Mouse (Mus musculus): ENCODE data around the gene Olfr191. TPM values are rescaled to one million over a fixed set of nuclear protein-coding genes. Genes with fewer than 3 reads are reported as not detected.
"Not testable (repeated sequence)": the region's sequence is repeated elsewhere in the genome, so short reads cannot be mapped to it uniquely, and the experiment has no call there.

The Olfr191 gene
- not detected in 2 replicates for polyA plus RNA-seq (2015; fragmentation: Nextera tagmentation; extraction: Ambion mirVana)

GRCm38 (mm10) chr16:59089722-59090121 lies at the start of gene Olfr191:
TSS of gene Olfr191 (minus strand) at chr16:59089822.
- H3K9me3 ChIP-seq; H3K36me3 ChIP-seq; H3K9ac ChIP-seq (replicated peaks); ATAC-seq; H3K4me1 ChIP-seq (replicated peaks); H3K27ac ChIP-seq; H3K4me3 ChIP-seq (replicated peaks); H3K4me2 ChIP-seq (replicated peaks); H3K27me3 ChIP-seq: not testable (repeated sequence)
- 34% methylated on average over 1 of the region's 1 CpGs for WGBS

GRCm38 (mm10) chr16:59130740-59131139 lies 41.1 kb upstream of the Olfr191 start:
- Histone ChIP-seq H3K36me3 (no peaks in the 10 kb centered on the region), H3K27me3 (no peaks in the 10 kb centered on the region), H3K9ac (replicated peaks) (no peak overlapping the region), H3K4me3 (replicated peaks) (no peak overlapping the region), H3K4me2 (replicated peaks) (no peak overlapping the region), H3K9me3 (no peaks in the 10 kb centered on the region), H3K4me1 (replicated peaks) (no peaks in the 10 kb centered on the region), H3K27ac (no peak overlapping the region)
- ATAC-seq = no peak
- 97% methylated on average over 1 of the region's 1 CpGs for WGBS

- no peak within 1 kb of the TSS for H3K4me2 ChIP-seq (replicated peaks)
- H3K4me3 ChIP-seq (replicated peaks) = no peak within 1 kb of the TSS
- H3K36me3 ChIP-seq = no peaks in the 10 kb centered on the region
- H3K4me1 ChIP-seq (replicated peaks) = no peaks in the 10 kb centered on the region
- no peaks in the 10 kb centered on the region for H3K9me3 ChIP-seq
- no peak within 1 kb of the TSS for H3K27ac ChIP-seq
- ATAC-seq = no peak
- H3K27me3 ChIP-seq = no peaks in the 10 kb centered on the region
- H3K9ac ChIP-seq (replicated peaks) = no peak within 1 kb of the TSS
These were observed 31.3 kb upstream of the Olfr191 start, which contains the start of gene Olfr194 for GRCm38 (mm10) chr16:59120969-59121368. TSS of gene Olfr194 (minus strand) at chr16:59121069.

GRCm38 (mm10) chr16:59111781-59112180 lies 22.2 kb upstream of the Olfr191 start, which contains the start of gene Olfr193:
TSS of gene Olfr193 (minus strand) at chr16:59111881.
- Histone ChIP-seq H3K4me1 (replicated peaks) (no peaks in the 10 kb centered on the region), H3K27me3 (no peaks in the 10 kb centered on the region), H3K36me3 (no peaks in the 10 kb centered on the region), H3K4me3 (replicated peaks) (no peak within 1 kb of the TSS), H3K9me3 (no peaks in the 10 kb centered on the region), H3K9ac (replicated peaks) (no peak within 1 kb of the TSS), H3K4me2 (replicated peaks) (no peak within 1 kb of the TSS), H3K27ac (no peak within 1 kb of the TSS)
- WGBS = 69% methylated on average over 1 of the region's 1 CpGs
- ATAC-seq = no peak

GRCm38 (mm10) chr16:59108522-59108921 lies 18.9 kb upstream of the Olfr191 start:
- H3K4me3 ChIP-seq (replicated peaks); H3K27me3 ChIP-seq; H3K9ac ChIP-seq (replicated peaks); H3K4me2 ChIP-seq (replicated peaks); H3K36me3 ChIP-seq; H3K27ac ChIP-seq; H3K9me3 ChIP-seq; ATAC-seq; H3K4me1 ChIP-seq (replicated peaks): not testable (repeated sequence)
- WGBS = 72% methylated on average over 5 of the region's 5 CpGs

GRCm38 (mm10) chr16:59105312-59105711 lies 15.7 kb upstream of the Olfr191 start:
- H3K36me3 ChIP-seq = no peaks in the 10 kb centered on the region
- no peaks in the 10 kb centered on the region for H3K4me1 ChIP-seq (replicated peaks)
- no peak overlapping the region for H3K4me3 ChIP-seq (replicated peaks)
- H3K27me3 ChIP-seq = no peaks in the 10 kb centered on the region
- no peak overlapping the region for H3K4me2 ChIP-seq (replicated peaks)
- H3K9me3 ChIP-seq = no peaks in the 10 kb centered on the region
- no peak overlapping the region for H3K27ac ChIP-seq
- no peak overlapping the region for H3K9ac ChIP-seq (replicated peaks)
- no peak for ATAC-seq
- WGBS = 88% methylated on average over 2 of the region's 2 CpGs

- not testable (repeated sequence) for H3K27me3 ChIP-seq; H3K27ac ChIP-seq; H3K36me3 ChIP-seq; H3K9ac ChIP-seq (replicated peaks); H3K4me3 ChIP-seq (replicated peaks); H3K9me3 ChIP-seq; H3K4me1 ChIP-seq (replicated peaks); H3K4me2 ChIP-seq (replicated peaks); ATAC-seq
- WGBS = 79% methylated on average over 2 of the region's 2 CpGs
These were observed 8.5 kb downstream of the Olfr191 start for GRCm38 (mm10) chr16:59081113-59081512.

- Histone ChIP-seq H3K9me3 (no peaks in the 10 kb centered on the region), H3K36me3 (no peaks in the 10 kb centered on the region), H3K9ac (replicated peaks) (no peak within 1 kb of the TSS), H3K27me3 (no peaks in the 10 kb centered on the region), H3K4me2 (replicated peaks) (no peak within 1 kb of the TSS), H3K27ac (no peak within 1 kb of the TSS), H3K4me1 (replicated peaks) (no peaks in the 10 kb centered on the region), H3K4me3 (replicated peaks) (no peak within 1 kb of the TSS)
- no peak for ATAC-seq
- WGBS = 91% methylated on average over 5 of the region's 5 CpGs
These were observed 11.7 kb downstream of the Olfr191 start, which contains the start of gene Olfr190 for GRCm38 (mm10) chr16:59077905-59078304. TSS of gene Olfr190 (minus strand) at chr16:59078005.

- Histone ChIP-seq H3K4me2 (replicated peaks) (no peak overlapping the region), H3K9ac (replicated peaks) (no peak overlapping the region), H3K27me3 (no peaks in the 10 kb centered on the region), H3K36me3 (no peaks in the 10 kb centered on the region), H3K4me1 (replicated peaks) (no peaks in the 10 kb centered on the region), H3K9me3 (no peaks in the 10 kb centered on the region), H3K27ac (no peak overlapping the region), H3K4me3 (replicated peaks) (no peak overlapping the region)
- no peak for ATAC-seq
- WGBS = 97% methylated on average over 1 of the region's 1 CpGs
These were observed 16.1 kb downstream of the Olfr191 start for GRCm38 (mm10) chr16:59073520-59073919.

GRCm38 (mm10) chr16:59071755-59072154 lies 17.9 kb downstream of the Olfr191 start:
- no peaks in the 10 kb centered on the region for H3K4me1 ChIP-seq (replicated peaks)
- H3K36me3 ChIP-seq = no peaks in the 10 kb centered on the region
- H3K4me3 ChIP-seq (replicated peaks) = no peak overlapping the region
- no peaks in the 10 kb centered on the region for H3K27me3 ChIP-seq
- ATAC-seq = no peak
- H3K9ac ChIP-seq (replicated peaks) = no peak overlapping the region
- no peaks in the 10 kb centered on the region for H3K9me3 ChIP-seq
- no peak overlapping the region for H3K4me2 ChIP-seq (replicated peaks)
- no peak overlapping the region for H3K27ac ChIP-seq

GRCm38 (mm10) chr16:59062411-59062810 lies 27.2 kb downstream of the Olfr191 start:
- H3K27ac ChIP-seq; H3K4me2 ChIP-seq (replicated peaks); H3K4me3 ChIP-seq (replicated peaks); H3K27me3 ChIP-seq; H3K4me1 ChIP-seq (replicated peaks); H3K9me3 ChIP-seq; H3K36me3 ChIP-seq; ATAC-seq; H3K9ac ChIP-seq (replicated peaks): not testable (repeated sequence)
- 82% methylated on average over 3 of the region's 3 CpGs for WGBS

GRCm38 (mm10) chr16:59049286-59049685 lies 40.3 kb downstream of the Olfr191 start:
- H3K4me2 ChIP-seq (replicated peaks); H3K27ac ChIP-seq; H3K36me3 ChIP-seq; H3K27me3 ChIP-seq; H3K4me1 ChIP-seq (replicated peaks); H3K4me3 ChIP-seq (replicated peaks); H3K9ac ChIP-seq (replicated peaks); H3K9me3 ChIP-seq; ATAC-seq: not testable (repeated sequence)
- WGBS = 95% methylated on average over 2 of the region's 2 CpGs

- no peaks in the 10 kb centered on the region for H3K36me3 ChIP-seq
- no peak overlapping the region for H3K4me2 ChIP-seq (replicated peaks)
- H3K9ac ChIP-seq (replicated peaks) = no peak overlapping the region
- H3K27me3 ChIP-seq = no peaks in the 10 kb centered on the region
- 82% methylated on average over 1 of the region's 1 CpGs for WGBS
- ATAC-seq = no peak
- no peak overlapping the region for H3K27ac ChIP-seq
- H3K9me3 ChIP-seq = no peaks in the 10 kb centered on the region
- H3K4me3 ChIP-seq (replicated peaks) = no peak overlapping the region
- H3K4me1 ChIP-seq (replicated peaks) = no peaks in the 10 kb centered on the region
These were observed 40.8 kb downstream of the Olfr191 start for GRCm38 (mm10) chr16:59048860-59049259.

Data from midbrain, embryonic 13.5 days (tissue).